Mouse (Mus musculus) embryonic facial prominence, embryonic 15.5 days (tissue): ENCODE measurements around the gene Klf3. TPM values are rescaled to one million over a fixed set of nuclear protein-coding genes. Genes with fewer than 3 reads are reported as not detected.

ENCODE experiments used
- ATAC-seq: fragments of 200-750 bp; cut with Nextera tagmentation; 2 replicates; pipeline ENCODE4 v1.8.0; 2017; ENCODE audit warnings: low read depth, moderate TSS enrichment; ENCODE audit not compliant: insufficient number of reproducible peaks, low FRiP score, low TSS enrichment
- H3K27ac ChIP-seq: fragments of 300-500 bp; sonication (generic); replicated peaks from 2 replicates; pipeline ENCODE4 v1.5.1; 2015; ENCODE audit warnings: mild to moderate bottlenecking, inconsistent platforms
- H3K27me3 ChIP-seq: fragments of 300-500 bp; sonication (generic); 2 replicates; pipeline ENCODE4 v1.6.1; 2015; ENCODE audit warnings: inconsistent platforms
- H3K36me3 ChIP-seq: fragments of 300-500 bp; sonication (generic); 2 replicates; pipeline ENCODE4 v1.6.1; 2015; ENCODE audit warnings: mild to moderate bottlenecking, inconsistent platforms
- H3K4me1 ChIP-seq: fragments of 300-500 bp; sonication (generic); 2 replicates; pipeline ENCODE4 v1.6.1; 2015; ENCODE audit warnings: inconsistent platforms
- H3K4me2 ChIP-seq: fragments of 300-500 bp; sonication (generic); replicated peaks from 2 replicates; pipeline ENCODE4 v1.6.1; 2015; ENCODE audit warnings: mild to moderate bottlenecking, inconsistent platforms
- H3K4me3 ChIP-seq: fragments of 300-500 bp; sonication (generic); replicated peaks from 2 replicates; pipeline ENCODE4 v1.5.1; 2015; ENCODE audit warnings: mild to moderate bottlenecking, inconsistent platforms
- H3K9ac ChIP-seq: fragments of 300-500 bp; sonication (generic); 2 replicates; pipeline ENCODE4 v1.6.1; 2015; ENCODE audit warnings: inconsistent platforms
- H3K9me3 ChIP-seq: fragments of 300-500 bp; sonication (generic); replicated peaks from 2 replicates; pipeline ENCODE4 v1.6.1; 2016; ENCODE audit warnings: inconsistent platforms
- WGBS: fragments of 180-500 bp; shearing (Covaris S2); methylation state at CpG from one replicate; pipeline ENCODE4 v1.1.7; 2015; 5-methylcytosine and 5-hydroxymethylcytosine counted together
- polyA plus RNA-seq: library from polyadenylated mRNA; unstranded; fragments of >200 nt; fragmentation: Nextera tagmentation; extraction: Ambion mirVana; gene quantifications from 2 replicates; pipeline ENCODE4 v1.2.1, GENCODE M21; 2015

Gene Klf3
- polyA plus RNA-seq, 1 experiment from 2014 or later = 92.0 TPM

- H3K27ac ChIP-seq = no peak overlapping the region
- no peak overlapping the region for H3K4me2 ChIP-seq
- ATAC-seq = no peak
- no peak overlapping the region for H3K4me3 ChIP-seq
- H3K9me3 ChIP-seq = no peaks in the 10 kb centered on the region
- no peaks in the 10 kb centered on the region for H3K27me3 ChIP-seq
- H3K9ac ChIP-seq = no peak overlapping the region
- H3K36me3 ChIP-seq = peaks cover 69% of the 10 kb centered on the region
- H3K4me1 ChIP-seq = peaks cover 25% of the 10 kb centered on the region
- WGBS = 84% methylated on average over 10 of the region's 10 CpGs
These were observed 16.9 kb downstream of the Klf3 start for GRCm38 (mm10) chr5:64820138-64820537.

- H3K4me3 ChIP-seq = no peak overlapping the region
- H3K36me3 ChIP-seq = peaks cover 79% of the 10 kb centered on the region
- H3K27me3 ChIP-seq = no peaks in the 10 kb centered on the region
- H3K4me2 ChIP-seq = no peak overlapping the region
- H3K9ac ChIP-seq = no peak overlapping the region
- ATAC-seq = no peak
- no peak overlapping the region for H3K27ac ChIP-seq
- H3K4me1 ChIP-seq = peaks cover 14% of the 10 kb centered on the region
- no peaks in the 10 kb centered on the region for H3K9me3 ChIP-seq
- WGBS = 86% methylated on average over 2 of the region's 2 CpGs
These were observed 18.1 kb downstream of the Klf3 start for GRCm38 (mm10) chr5:64821294-64821693.

- H3K4me1 ChIP-seq = peaks cover 7% of the 10 kb centered on the region
- H3K9ac ChIP-seq = no peak overlapping the region
- WGBS = 92% methylated on average over 24 of the region's 24 CpGs
- no peak overlapping the region for H3K4me3 ChIP-seq
- no peak for ATAC-seq
- no peak overlapping the region for H3K4me2 ChIP-seq
- peaks cover 85% of the 10 kb centered on the region for H3K36me3 ChIP-seq
- no peaks in the 10 kb centered on the region for H3K9me3 ChIP-seq
- no peak overlapping the region for H3K27ac ChIP-seq
- H3K27me3 ChIP-seq = no peaks in the 10 kb centered on the region
These were observed 18.8 kb downstream of the Klf3 start for GRCm38 (mm10) chr5:64821964-64822363.

GRCm38 (mm10) chr5:64823431-64823830 lies 20.2 kb downstream of the Klf3 start:
- no peaks in the 10 kb centered on the region for H3K27me3 ChIP-seq
- H3K27ac ChIP-seq = no peak overlapping the region
- H3K4me1 ChIP-seq = peaks cover 4% of the 10 kb centered on the region; the same call in 1 of the 2 replicates
- no peak overlapping the region for H3K4me3 ChIP-seq
- no peak overlapping the region for H3K4me2 ChIP-seq
- 98% methylated on average over 11 of the region's 11 CpGs for WGBS
- no peak for ATAC-seq
- peaks cover 90% of the 10 kb centered on the region for H3K36me3 ChIP-seq
- H3K9ac ChIP-seq = no peak overlapping the region
- no peaks in the 10 kb centered on the region for H3K9me3 ChIP-seq

GRCm38 (mm10) chr5:64824765-64825164 lies 21.6 kb downstream of the Klf3 start:
- H3K4me1 ChIP-seq = no peaks in the 10 kb centered on the region
- H3K9ac ChIP-seq = no peak overlapping the region
- ATAC-seq = no peak
- H3K36me3 ChIP-seq = peaks cover 93% of the 10 kb centered on the region
- no peaks in the 10 kb centered on the region for H3K9me3 ChIP-seq
- H3K27me3 ChIP-seq = no peaks in the 10 kb centered on the region
- no peak overlapping the region for H3K4me2 ChIP-seq
- 88% methylated on average over 3 of the region's 3 CpGs for WGBS
- H3K4me3 ChIP-seq = no peak overlapping the region
- no peak overlapping the region for H3K27ac ChIP-seq

- Histone ChIP-seq H3K9ac (no peak overlapping the region), H3K4me2 (no peak overlapping the region), H3K27ac (no peak overlapping the region), H3K4me1 (no peaks in the 10 kb centered on the region), H3K9me3 (no peaks in the 10 kb centered on the region), H3K27me3 (no peaks in the 10 kb centered on the region), H3K36me3 (peaks cover 96% of the 10 kb centered on the region), H3K4me3 (no peak overlapping the region)
- no peak for ATAC-seq
- 85% methylated on average over 7 of the region's 7 CpGs for WGBS
These were observed 22.3 kb downstream of the Klf3 start for GRCm38 (mm10) chr5:64825496-64825895.

GRCm38 (mm10) chr5:64827151-64827550 lies 24.0 kb downstream of the Klf3 start:
- ATAC-seq = no peak
- Histone ChIP-seq H3K27me3 (no peaks in the 10 kb centered on the region), H3K36me3 (peaks cover 86% of the 10 kb centered on the region), H3K4me2 (no peak overlapping the region), H3K9ac (no peak overlapping the region), H3K27ac (no peak overlapping the region), H3K4me3 (no peak overlapping the region), H3K4me1 (no peaks in the 10 kb centered on the region), H3K9me3 (no peaks in the 10 kb centered on the region)
- WGBS = 94% methylated on average over 12 of the region's 12 CpGs

- H3K36me3 ChIP-seq = peaks cover 80% of the 10 kb centered on the region
- no peaks in the 10 kb centered on the region for H3K9me3 ChIP-seq
- WGBS = 92% methylated on average over 9 of the region's 9 CpGs
- no peak overlapping the region for H3K9ac ChIP-seq
- no peak for ATAC-seq
- no peak overlapping the region for H3K27ac ChIP-seq
- no peak overlapping the region for H3K4me2 ChIP-seq
- no peaks in the 10 kb centered on the region for H3K4me1 ChIP-seq
- H3K4me3 ChIP-seq = no peak overlapping the region
- H3K27me3 ChIP-seq = no peaks in the 10 kb centered on the region
These were observed 25.1 kb downstream of the Klf3 start for GRCm38 (mm10) chr5:64828314-64828713.

- H3K27ac ChIP-seq = no peak overlapping the region
- no peaks in the 10 kb centered on the region for H3K27me3 ChIP-seq
- H3K4me2 ChIP-seq = no peak overlapping the region
- 95% methylated on average over 10 of the region's 10 CpGs for WGBS
- no peak overlapping the region for H3K4me3 ChIP-seq
- no peaks in the 10 kb centered on the region for H3K4me1 ChIP-seq
- H3K9me3 ChIP-seq = no peaks in the 10 kb centered on the region
- H3K9ac ChIP-seq = no peak overlapping the region
- ATAC-seq = no peak
- H3K36me3 ChIP-seq = peaks cover 70% of the 10 kb centered on the region
These were observed 26.4 kb downstream of the Klf3 start for GRCm38 (mm10) chr5:64829606-64830005.

- ATAC-seq = no peak
- H3K4me1 ChIP-seq = no peaks in the 10 kb centered on the region
- 90% methylated on average over 3 of the region's 3 CpGs for WGBS
- H3K9ac ChIP-seq = no peak overlapping the region
- H3K27ac ChIP-seq = no peak overlapping the region
- no peak overlapping the region for H3K4me2 ChIP-seq
- H3K36me3 ChIP-seq = peaks cover 60% of the 10 kb centered on the region
- no peaks in the 10 kb centered on the region for H3K27me3 ChIP-seq
- H3K9me3 ChIP-seq = no peaks in the 10 kb centered on the region
- no peak overlapping the region for H3K4me3 ChIP-seq
These were observed 27.6 kb downstream of the Klf3 start for GRCm38 (mm10) chr5:64830773-64831172.

GRCm38 (mm10) chr5:64833410-64833809 lies 30.2 kb downstream of the Klf3 start:
- peaks cover 35% of the 10 kb centered on the region for H3K36me3 ChIP-seq
- no peaks in the 10 kb centered on the region for H3K4me1 ChIP-seq
- no peak overlapping the region for H3K4me3 ChIP-seq
- no peak overlapping the region for H3K9ac ChIP-seq
- no peak overlapping the region for H3K4me2 ChIP-seq
- ATAC-seq = no peak
- H3K27me3 ChIP-seq = no peaks in the 10 kb centered on the region
- H3K9me3 ChIP-seq = no peaks in the 10 kb centered on the region
- no peak overlapping the region for H3K27ac ChIP-seq

GRCm38 (mm10) chr5:64834213-64834612 lies 31.0 kb downstream of the Klf3 start:
- H3K9ac ChIP-seq = no peak overlapping the region
- no peaks in the 10 kb centered on the region for H3K27me3 ChIP-seq
- WGBS = 51% methylated on average over 1 of the region's 1 CpGs
- peaks cover 27% of the 10 kb centered on the region for H3K36me3 ChIP-seq
- H3K4me3 ChIP-seq = no peak overlapping the region
- ATAC-seq = no peak
- H3K4me2 ChIP-seq = no peak overlapping the region
- H3K4me1 ChIP-seq = 0 out of 2 replicates have a peak, but pooled peaks cover 2% of the 10 kb centered on the region
- H3K27ac ChIP-seq = no peak overlapping the region
- no peaks in the 10 kb centered on the region for H3K9me3 ChIP-seq
